Mouse (Mus musculus) heart, postnatal 0 days (tissue): Measurements from ENCODE around the gene Atf6b.

Source experiments
- CTCF ChIP-seq: IDR thresholded peaks from 2 replicates; pipeline ENCODE4 v1.5.1; 2016; ENCODE audit warnings: antibody characterized with exemption, control low read depth, low read depth
- EP300 ChIP-seq: IDR thresholded peaks from 2 replicates; pipeline ENCODE4 v1.6.1; 2016; ENCODE audit warnings: antibody characterized with exemption, low read depth

GRCm38 (mm10) chr17:34685120-34686110, 38.5 kb downstream of the Atf6b start:
- TF ChIP-seq CTCF = no peak
- TF ChIP-seq EP300 = no peak
